Mouse (Mus musculus) spleen, embryonic (tissue): ENCODE results near the gene Mfsd1.

Source experiments
- CTCF ChIA-PET: fragments of 350-600 bp; sonication (Branson Sonifier 250); formaldehyde crosslinking; loops from one replicate; lab custom pipeline; 2022; lab: Charles Lee

Gene Mfsd1

DNA sequence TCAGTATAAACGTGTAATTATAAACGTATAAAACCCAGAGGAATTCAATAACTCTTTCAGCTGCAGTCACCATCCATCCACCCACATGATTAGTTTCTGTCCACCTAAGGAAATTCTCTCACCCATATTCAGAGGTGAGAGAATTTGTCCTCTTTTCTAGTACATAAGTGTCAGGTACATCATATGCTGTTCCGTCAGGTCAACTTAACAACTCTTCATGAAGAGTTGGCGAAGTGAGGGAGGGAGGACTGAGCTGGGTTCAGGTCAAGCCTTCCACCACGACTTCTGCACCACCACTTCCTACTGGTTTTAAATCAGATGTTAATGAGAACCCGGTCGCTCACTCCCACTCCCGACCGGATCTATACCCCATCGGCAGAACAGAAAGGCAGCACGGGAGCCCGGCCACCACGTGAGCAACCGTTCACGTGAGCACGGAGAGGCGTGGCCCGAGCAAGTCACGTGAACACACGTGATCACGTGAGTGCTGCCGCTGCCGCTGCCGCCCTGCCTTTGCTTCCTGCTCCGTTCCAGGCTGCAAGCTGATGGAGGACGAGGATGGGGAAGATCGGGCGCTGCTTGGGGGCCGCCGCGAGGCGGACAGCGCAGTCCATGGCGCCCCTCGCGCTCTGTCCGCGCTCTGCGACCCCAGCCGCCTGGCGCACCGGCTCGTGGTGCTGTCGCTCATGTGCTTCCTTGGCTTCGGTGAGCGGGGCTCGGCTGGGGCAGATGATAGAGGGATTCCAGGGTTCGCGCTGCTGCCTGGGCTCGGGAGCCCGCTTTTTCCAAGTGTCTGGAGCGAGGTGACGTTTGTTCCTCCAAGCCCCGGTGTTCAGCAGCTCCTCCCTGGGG is at the start of gene Mfsd1:
TSS of gene Mfsd1 (plus strand) at position 469 of the 852 bp plus-strand sequence.
- CTCF ChIA-PET: no interaction called here

- CTCF ChIA-PET: no interaction called here
Observed at GRCm38 (mm10) chr3:67543630-67544029, 38.9 kb upstream of the Mfsd1 start.

- CTCF ChIA-PET: no interaction called here
Observed at GRCm38 (mm10) chr3:67551193-67551592, 31.3 kb upstream of the Mfsd1 start.

DNA sequence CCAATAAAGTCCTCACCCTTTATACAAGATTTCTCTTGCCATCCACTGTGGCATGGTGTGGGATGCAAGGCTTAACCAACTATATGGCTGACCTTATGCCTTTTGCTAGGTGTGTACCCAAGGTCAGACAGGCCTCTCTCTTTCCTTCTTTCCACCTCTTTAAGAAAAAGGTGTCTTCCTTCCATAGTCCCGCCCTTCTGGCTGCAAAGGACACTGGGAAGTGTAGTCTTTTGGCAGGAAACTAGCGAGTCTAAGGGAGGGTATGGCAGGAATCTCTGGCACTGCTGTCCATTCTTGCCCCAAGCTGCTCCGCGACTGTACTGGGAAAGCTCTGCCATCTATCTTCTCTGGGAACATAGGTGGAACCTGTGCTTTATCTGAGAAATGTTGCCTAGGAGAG is 29.3 kb upstream of the Mfsd1 start:
- CTCF ChIA-PET: no interaction called here

DNA sequence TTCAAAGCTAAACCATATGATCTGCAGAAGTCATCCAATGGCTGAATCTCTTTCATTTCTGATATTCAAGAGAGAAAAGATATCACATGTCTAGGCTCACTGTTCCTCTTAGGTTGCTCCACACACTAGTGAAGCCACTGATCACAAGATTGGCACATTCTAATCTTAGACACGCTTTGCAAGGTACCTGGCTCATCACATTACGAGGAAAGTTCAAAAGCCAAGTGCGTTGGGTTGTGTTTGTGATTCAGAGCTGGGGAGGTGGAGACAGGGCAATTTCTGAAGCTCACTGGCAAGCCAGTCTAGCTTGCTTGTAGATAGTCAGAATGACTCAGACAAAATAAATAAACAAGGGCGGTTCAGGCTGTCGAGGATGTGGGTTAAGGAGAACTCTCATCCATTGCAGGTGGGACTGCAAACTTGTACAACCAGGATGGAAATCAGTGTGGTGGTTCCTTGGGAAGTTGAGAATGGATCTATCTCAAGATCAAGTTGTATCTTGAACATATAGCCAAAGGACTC is 28.6 kb upstream of the Mfsd1 start:
- CTCF ChIA-PET: interaction anchor here (0.6 kb wide), 1 partner anchor 51 kb away, joined by 7 read pairs; no protein-coding TSS in a partner anchor

- CTCF ChIA-PET: interaction anchor here (0.7 kb wide), 1 partner anchor 32 kb away, joined by 3 read pairs; no protein-coding TSS in a partner anchor
Observed at GRCm38 (mm10) chr3:67555211-67555610, 27.3 kb upstream of the Mfsd1 start.

GRCm38 (mm10) chr3:67557200-67557651 is 25.3 kb upstream of the Mfsd1 start:
- CTCF ChIA-PET: interaction anchor here (1.1 kb wide), 1 partner anchor 44 kb away, joined by 4 read pairs; no protein-coding TSS in a partner anchor

- CTCF ChIA-PET: interaction anchor here (1.1 kb wide), 1 partner anchor 45 kb away, joined by 4 read pairs; no protein-coding TSS in a partner anchor
Observed at GRCm38 (mm10) chr3:67557718-67558354, 24.7 kb upstream of the Mfsd1 start.

DNA sequence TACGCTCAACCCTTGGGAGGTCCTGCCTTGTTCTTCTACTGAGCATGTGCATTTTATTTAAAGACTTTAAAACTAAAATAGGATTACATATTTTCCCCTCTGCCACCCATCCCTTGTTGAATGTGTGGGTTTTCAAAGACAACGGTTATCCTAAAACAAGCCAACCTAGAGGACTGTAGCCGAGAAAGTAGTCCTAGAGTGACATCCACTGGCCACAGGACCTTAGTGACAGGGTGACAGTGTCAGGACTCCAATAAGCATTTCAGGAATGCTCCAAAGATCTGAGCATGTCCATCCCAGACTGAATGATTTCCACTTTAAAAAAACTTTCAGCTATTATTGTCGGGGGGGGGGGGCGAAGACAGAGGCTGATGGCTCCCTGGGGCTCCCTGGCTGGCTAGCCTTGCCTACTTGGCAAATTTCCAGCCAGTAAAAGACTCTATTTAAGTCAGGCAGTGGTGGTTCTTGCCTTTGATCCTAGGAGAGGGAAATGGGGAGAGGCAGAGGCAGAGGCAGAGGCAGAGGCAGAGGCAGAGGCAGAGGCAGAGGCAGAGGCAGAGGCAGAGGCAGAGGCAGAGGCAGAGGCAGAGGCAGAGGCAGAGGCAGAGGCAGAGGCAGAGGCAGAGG is 17.7 kb upstream of the Mfsd1 start:
- CTCF ChIA-PET: interaction anchor here (0.6 to 1.2 kb wide), 3 partner anchors 48 to 53 kb away, joined by 4 to 8 read pairs (median 5); no protein-coding TSS in a partner anchor

GRCm38 (mm10) chr3:67565540-67566227 is 16.9 kb upstream of the Mfsd1 start:
- CTCF ChIA-PET: interaction anchor here (1.1 kb wide), 1 partner anchor 49 kb away, joined by 8 read pairs; no protein-coding TSS in a partner anchor

DNA sequence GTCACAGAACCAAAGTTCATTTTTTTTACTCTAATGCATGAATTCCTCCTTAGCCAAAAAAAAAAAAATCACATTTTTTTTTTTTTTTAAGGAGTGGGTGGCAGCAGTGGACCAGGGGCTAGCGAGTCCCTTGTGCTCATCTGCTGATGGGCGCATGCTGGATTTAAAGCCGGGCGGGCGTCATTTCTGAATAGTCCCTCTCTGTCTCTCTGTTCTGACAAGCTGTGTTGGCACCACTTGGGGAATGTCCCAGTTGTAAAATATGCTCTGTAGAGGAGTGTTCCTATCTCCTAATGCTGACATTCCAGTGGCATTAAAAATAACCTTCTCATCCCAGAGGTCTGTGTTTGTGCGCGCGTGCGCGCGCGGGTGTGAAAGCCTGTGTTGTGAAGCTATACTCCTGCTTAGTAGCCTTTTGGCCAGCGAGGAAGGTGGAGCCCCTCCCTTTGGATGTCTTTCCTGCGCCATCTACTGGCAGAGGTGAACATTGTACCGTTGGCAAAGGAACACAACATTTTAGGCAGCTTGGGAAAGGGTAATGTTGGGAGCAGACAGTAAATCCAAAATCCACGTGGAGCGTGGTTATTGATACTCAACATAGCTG is 14.4 kb upstream of the Mfsd1 start:
- CTCF ChIA-PET: interaction anchor here (0.6 to 1.0 kb wide), 3 partner anchors 55 to 140 kb away, joined by 3 to 5 read pairs (median 5); partner anchors contain the start of gene Gfm1

- CTCF ChIA-PET: no interaction called here
Observed at GRCm38 (mm10) chr3:67572918-67573317, 9.6 kb upstream of the Mfsd1 start.

DNA sequence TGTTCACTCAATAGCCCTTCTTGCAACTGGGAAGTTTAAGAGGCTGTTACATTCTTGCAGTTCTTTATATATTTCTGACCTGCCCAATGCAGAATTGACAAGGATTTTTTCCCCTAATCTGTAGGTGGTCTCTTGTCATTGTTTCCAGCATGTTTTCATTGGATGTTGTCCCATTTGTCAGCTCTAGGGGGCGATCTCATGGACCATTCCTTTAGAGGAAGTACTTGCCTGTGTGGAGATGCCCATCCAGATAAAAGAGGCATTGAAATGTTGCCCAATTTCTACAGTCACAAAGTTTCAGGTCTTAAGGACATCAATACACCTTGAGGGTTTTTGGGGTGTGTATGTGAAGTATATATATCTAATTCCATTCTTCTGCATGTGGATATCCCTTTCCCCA is 9.0 kb upstream of the Mfsd1 start:
- CTCF ChIA-PET: no interaction called here

- CTCF ChIA-PET: no interaction called here
Observed at GRCm38 (mm10) chr3:67576248-67576647, 6.3 kb upstream of the Mfsd1 start.

GRCm38 (mm10) chr3:67576724-67577123 is 5.8 kb upstream of the Mfsd1 start:
- CTCF ChIA-PET: no interaction called here

DNA sequence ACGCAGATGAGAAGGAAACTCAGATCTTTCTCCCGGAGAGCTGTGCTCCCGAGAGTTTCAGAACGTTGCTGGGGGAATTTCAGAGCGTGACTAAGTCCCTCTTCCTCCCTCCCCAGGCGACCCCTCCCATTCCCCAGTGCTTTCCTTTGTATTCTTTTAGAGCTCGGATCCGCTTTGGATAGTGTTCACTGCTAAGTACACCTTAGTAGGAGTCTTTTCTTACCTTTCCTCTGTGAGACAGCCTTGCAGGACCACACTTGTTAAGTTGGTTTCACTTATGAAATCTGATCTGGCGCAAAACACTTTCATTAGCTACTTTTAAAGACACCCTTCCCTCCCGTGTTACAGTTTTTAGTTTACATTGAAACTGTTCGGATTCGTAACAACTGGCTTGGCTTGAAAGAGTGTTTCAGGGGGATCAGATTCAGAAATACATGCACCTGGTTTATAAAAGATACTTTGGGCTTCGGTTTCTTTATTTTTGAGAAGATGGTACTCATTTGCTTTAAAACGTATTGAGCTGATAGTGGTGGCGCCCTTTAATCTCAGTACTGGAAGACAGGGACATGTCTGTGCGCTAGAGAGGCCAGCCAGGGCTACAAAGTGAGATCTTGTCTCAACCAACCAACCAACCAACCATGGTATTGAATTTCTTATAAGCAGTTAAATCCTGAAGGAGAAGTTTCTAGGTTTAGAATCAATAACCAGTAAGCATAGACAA is 744 bp downstream of the Mfsd1 start:
- CTCF ChIA-PET: no interaction called here

DNA sequence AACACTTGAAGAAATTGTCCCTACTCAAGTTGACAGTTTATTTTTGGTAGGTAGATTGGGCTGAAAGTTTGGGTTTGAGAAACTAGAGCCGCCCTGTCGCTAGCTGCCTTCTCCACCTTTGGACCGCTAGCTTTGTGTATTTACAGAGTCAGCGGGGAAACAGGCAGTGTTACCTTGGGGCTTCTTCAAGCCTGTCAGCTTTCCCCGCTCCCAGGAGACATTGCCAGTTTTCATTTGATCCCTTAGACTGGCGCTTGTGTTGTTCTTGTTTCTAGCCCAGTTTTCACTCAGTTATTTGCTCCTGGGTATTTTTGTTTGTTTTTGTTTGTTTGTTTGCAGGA is 1.3 kb downstream of the Mfsd1 start:
- CTCF ChIA-PET: no interaction called here

GRCm38 (mm10) chr3:67586511-67586910 is 4.0 kb downstream of the Mfsd1 start:
- CTCF ChIA-PET: no interaction called here

DNA sequence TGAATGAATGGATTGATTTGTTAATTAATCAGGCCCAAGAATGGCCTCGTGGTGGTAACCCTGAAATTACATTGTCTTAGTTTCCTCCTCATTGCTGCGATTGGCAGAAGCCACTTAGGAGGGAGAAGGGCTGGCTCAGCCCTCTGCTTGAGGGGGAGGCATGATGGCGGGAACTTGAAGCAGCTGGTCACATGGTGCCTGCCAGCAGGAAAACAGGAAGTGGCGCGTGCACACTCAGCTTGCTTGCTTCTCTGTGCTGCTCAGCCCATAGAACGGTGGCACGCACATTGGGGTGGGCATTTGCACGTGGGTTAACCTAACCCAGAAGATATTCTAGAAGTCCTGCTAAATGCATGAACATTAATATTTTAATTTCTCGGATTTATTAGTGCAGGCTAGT is 4.9 kb downstream of the Mfsd1 start:
- CTCF ChIA-PET: no interaction called here

GRCm38 (mm10) chr3:67601616-67602138 is 19.1 kb downstream of the Mfsd1 start:
- CTCF ChIA-PET: no interaction called here
